Mouse (Mus musculus) cerebellum, postnatal 25 days (tissue): Measurements from ENCODE around the gene Slc25a21.

Source experiments
- DNase-seq, 2 experiments: peaks; one replicate each; pipeline ENCODE4 v3.0.0; 2021; ENCODE audit warnings: mixed read lengths in 2 of 2

The Slc25a21 gene

DNA sequence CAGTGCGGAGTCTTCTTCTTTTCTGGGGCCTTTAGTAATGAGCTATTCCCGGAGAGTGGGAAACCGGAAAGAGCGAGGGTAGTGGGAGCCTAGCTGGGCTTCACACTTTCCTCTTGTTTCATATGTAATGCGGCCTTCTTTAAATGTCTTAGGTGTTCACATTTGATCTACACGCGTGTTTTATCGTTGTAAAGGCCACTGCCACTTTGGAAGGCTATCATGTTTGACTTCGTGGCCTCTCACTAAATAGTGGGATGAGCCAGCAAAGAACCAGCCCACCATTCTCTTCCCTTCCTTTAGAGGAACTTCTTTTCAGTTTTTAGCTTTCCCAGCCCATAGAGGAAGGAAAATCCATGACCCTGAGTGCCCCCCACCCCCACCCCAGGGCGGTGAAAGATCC lies 507.9 kb downstream of the Slc25a21 start:
- DNase-seq = no peak

DNA sequence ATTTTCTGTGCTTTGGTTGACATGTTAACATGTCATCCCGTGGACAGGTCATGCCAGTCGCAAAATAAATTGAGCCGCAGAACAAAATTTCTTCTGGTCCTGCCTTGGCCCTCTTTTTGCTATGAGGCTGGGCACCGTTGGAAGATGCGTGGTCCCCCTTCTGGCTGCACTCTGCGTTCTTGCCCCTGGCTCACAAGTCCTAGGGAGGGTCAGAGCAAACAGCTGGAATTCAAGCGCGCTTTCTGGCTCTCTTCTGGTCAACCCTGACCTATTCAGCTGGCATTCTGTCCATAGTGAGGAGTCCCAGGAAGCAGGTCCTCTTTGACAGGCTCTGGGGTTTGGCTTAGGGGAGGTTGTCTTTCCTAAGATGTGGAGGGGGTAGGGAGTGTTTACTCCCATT lies 508.4 kb downstream of the Slc25a21 start:
- DNase-seq = no peak

DNA sequence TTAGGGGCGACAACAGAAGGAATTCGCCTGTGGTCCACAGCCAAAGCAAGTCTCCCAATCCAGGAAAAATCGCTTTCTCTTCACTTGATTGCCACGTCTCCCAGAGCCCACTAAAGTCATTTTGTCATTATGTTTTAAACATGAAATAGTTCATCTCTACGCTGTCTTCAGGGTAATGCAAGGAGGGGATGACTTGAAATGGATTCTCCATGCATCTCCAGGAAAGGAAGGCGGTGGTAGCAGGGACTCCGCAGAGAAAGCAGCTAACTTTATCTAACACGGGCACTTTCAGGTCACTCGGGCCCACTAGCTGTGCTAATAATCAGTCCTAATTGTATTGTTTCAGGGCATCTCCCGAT lies 508.8 kb downstream of the Slc25a21 start:
- no peak for DNase-seq

DNA sequence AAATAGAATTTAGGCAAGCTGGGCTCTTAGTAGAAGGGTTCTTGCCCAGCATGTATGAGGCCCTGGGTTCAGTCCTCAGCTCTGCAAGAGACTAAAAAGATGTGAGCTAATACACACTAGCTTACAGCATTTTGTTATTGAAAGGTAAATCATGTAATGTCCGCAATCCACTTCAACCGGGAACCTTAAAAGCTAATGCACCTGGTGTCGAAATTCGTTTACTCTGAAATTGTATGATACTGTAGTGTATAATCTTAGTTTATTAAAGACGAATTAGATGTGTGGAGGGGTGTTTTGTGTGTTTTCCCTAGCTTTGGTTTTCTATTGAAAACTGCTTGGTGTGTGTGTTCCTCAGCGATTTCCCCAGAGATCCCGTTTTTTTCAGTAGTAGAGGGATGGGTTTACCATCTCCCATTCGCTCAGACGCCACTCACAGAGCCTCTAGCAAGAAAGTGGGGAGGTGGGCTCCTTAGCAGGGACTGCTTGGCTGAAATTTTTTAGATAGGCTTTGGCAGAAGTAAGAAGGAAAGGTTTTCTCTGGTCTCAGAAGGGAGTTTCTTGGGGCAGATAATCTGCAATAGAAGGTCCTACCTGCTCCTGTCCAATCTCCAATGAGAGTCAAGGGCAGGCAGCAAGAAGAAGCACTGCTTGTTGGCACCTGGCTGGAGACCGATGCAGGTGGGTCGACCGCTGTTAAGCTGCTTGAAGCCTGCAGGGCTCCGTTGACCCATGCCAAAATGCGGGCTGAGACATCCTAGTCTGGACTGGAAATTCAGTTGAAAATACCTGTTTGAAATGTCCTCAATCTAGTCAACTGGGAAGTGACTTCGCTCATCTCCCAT lies 509.4 kb downstream of the Slc25a21 start:
- no peak for DNase-seq

DNA sequence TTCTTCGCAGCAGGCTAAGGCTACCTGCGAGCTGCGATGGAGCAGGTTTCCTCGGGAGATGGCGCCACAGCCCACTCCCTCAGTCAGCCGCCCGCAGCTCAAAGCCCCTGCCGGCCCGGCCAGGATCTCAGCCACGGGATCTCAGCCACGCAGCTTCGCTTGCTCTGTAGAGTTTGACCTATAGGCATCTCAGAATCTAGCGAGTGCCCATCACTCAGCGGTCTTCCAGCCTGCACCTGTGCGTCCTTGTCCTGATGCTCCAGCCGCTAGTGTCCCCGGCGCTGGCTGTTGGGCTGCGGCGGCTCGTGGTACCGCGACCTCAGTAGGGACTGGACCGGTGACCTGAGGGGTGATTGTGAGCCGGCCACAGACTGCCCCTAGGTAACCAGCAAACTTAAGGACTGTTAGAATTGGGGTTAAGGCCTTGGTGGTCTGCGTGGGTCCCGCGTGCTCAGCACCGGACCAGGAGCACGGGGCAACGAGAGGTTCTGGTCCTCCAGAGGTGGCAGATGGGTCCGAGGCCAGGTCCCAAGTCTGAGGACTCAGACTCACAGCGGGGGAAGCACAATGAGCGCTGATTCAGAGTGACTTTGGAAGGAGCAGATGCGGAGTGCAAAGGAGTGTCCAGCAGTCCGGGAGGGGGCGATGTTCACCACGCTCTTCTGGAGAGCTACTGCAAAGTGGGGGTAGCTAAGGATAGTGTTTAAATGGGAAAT lies 516.0 kb downstream of the Slc25a21 start:
- DNase-seq = peak in 1 of 2 experiments; percentile 12

DNA sequence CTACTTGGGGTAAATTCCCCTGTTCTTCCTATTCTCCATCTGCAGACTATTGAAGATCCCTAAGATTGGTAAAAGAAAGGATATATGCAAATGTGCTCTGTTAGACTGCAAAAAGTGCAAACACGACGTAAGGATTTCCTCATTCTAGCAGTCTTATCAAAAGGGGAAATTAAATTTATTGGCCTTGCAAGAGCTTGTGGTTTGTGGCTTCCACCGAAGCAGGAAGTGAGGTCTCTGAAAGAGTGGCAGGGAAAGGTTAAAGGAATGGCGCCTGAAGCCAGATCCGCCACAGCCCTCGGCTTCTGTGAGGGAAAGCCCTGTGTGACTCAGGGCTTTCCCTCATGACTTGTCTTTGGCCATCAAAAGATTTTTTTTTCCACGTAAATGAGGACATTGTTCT lies 519.7 kb downstream of the Slc25a21 start:
- no peak for DNase-seq

DNA sequence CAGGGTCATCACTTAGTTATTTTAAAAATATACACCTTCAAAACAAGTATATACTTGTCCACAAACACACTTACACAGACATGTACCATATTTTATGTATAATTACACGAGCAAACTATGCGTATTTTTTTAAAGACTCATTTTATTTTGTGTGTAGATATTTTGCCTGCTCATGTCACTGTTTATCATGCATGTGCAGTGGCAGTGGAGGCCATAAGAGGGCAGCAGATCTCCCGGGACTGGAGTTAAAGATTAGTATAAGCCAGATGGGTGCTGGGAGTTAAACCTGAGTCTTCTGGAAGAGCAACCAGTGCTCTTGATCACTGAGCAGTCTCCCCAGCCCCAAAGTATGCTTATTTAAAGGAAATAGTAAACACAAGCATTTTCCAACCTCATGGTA lies 522.5 kb downstream of the Slc25a21 start:
- peak in 1 of 2 experiments; percentile 14 for DNase-seq

DNA sequence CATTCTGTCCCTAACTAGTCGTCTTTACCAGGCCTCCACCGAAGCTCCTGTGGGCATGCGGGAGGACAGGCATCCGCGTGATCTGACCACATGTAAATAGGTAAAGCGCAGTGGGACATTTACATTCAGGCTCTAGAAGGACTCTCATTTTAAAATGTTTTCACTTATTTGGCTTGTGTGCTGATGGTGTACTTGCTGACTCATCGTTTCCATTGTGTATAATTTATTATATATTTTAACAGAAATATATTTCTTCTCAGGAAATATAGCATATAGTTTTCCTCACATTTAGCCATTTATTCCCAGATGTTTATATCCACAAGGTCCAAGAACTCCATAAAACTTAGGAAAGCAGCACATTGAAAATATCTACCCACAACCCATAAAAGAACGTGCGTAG lies 526.5 kb downstream of the Slc25a21 start:
- DNase-seq = no peak

DNA sequence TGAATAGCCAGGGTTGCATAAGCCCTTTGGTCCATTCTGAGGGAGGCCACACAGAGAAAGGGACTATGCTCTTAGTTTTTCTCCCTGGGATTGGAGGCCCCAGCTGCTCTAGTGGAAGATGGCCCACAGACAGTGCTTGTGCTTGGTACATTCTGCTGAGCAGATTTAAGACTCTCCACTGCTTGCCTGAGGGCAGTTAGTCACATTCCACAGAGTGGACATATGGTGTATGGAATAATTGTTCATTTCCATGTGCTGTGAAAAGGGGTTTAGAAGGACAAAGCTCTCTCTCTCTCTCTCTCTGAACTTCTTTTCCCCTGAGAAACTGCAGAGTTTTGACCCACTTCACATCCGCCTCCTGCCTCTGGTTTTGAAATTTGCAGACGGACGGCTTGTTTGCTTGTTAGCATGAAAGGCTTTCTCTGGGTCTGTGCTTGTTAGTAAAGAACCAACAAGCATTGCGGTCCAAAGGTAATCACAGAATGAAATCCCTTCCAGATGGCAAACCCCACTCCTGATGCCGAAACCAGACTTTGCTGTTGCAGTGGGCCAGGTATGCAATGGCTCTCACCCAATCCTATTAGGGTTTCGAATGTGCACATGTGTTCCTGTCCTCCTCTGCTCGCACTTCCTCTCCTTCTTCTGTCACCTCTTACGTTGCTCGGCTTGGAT lies 527.7 kb downstream of the Slc25a21 start:
- no peak for DNase-seq
